Comparison of ENCODE assay signal across 30 mouse cellular contexts in genomic region chr1:192214666-192215065, GRCm38 (mm10). TPM values are rescaled to one million over a fixed set of nuclear protein-coding genes. Genes with fewer than 3 reads are reported as not detected.
"Had no signal": no experiment of that assay in that cellular context is flagged by ENCODE, and none has a peak within 500 bp of the region (broad histone marks: within the 10 kb centered on the region; RNA-seq: fewer than 3 reads in every experiment).

No protein-coding gene starts in this region.

- H3K9ac ChIP-seq: embryonic facial prominence, embryonic 12.5 days; embryonic facial prominence, embryonic 13.5 days; embryonic facial prominence, embryonic 15.5 days; forebrain, embryonic 12.5 days; forebrain, embryonic 13.5 days; forebrain, embryonic 15.5 days; forebrain, postnatal 0 days had no signal

- H3K4me2 ChIP-seq: embryonic facial prominence, embryonic 12.5 days; embryonic facial prominence, embryonic 13.5 days; embryonic facial prominence, embryonic 15.5 days; forebrain, embryonic 12.5 days; forebrain, embryonic 13.5 days; forebrain, embryonic 15.5 days had no signal

- ATAC-seq: forebrain, embryonic 13.5 days; forebrain, embryonic 14.5 days; forebrain, embryonic 15.5 days; forebrain, embryonic 16.5 days; forebrain, postnatal 0 days had no signal

- H3K36me3 ChIP-seq: embryonic facial prominence, embryonic 10.5 days; embryonic facial prominence, embryonic 12.5 days; embryonic facial prominence, embryonic 13.5 days; embryonic facial prominence, embryonic 15.5 days; forebrain, embryonic 10.5 days; forebrain, embryonic 12.5 days; forebrain, embryonic 15.5 days; heart, embryonic 10.5 days had no signal

- H3K27me3 ChIP-seq: embryonic facial prominence, embryonic 12.5 days; embryonic facial prominence, embryonic 13.5 days; embryonic facial prominence, embryonic 15.5 days; forebrain, embryonic 12.5 days; forebrain, embryonic 13.5 days; forebrain, embryonic 15.5 days had no signal

- H3K4me3 ChIP-seq: embryonic facial prominence, embryonic 10.5 days; embryonic facial prominence, embryonic 12.5 days; embryonic facial prominence, embryonic 13.5 days; embryonic facial prominence, embryonic 15.5 days; erythroblast, embryonic 14.5 days; forebrain, embryonic 10.5 days; forebrain, embryonic 12.5 days; forebrain, embryonic 13.5 days; forebrain, embryonic 15.5 days; gastrocnemius, adult 2 months; heart, adult 2 months; heart, embryonic 10.5 days had no signal

- DNase-seq: cerebellum, adult 8-10 months; cerebellum, adult 9-10 months; cerebellum, adult 9-11 months; cerebellum, postnatal 10 days; cerebellum, postnatal 14 days; cerebellum, postnatal 25 days; cerebellum, postnatal 36 days; embryo, embryonic 11 days; forebrain, postnatal 0 days; gastrocnemius, adult 2 months; gastrocnemius, postnatal 10 days; gastrocnemius, postnatal 14 days; gastrocnemius, postnatal 25 days; gastrocnemius, postnatal 36 days; heart, adult 18-20 months; heart, adult 2 months had no signal

- H3K27ac ChIP-seq: embryonic facial prominence, embryonic 10.5 days; embryonic facial prominence, embryonic 12.5 days; embryonic facial prominence, embryonic 13.5 days; embryonic facial prominence, embryonic 15.5 days; forebrain, embryonic 10.5 days; forebrain, embryonic 12.5 days; forebrain, embryonic 13.5 days; forebrain, embryonic 15.5 days; gastrocnemius, adult 2 months; heart, adult 2 months; heart, embryonic 10.5 days had no signal

- H3K4me1 ChIP-seq: embryonic facial prominence, embryonic 10.5 days; embryonic facial prominence, embryonic 12.5 days; embryonic facial prominence, embryonic 13.5 days; embryonic facial prominence, embryonic 15.5 days; forebrain, embryonic 10.5 days; forebrain, embryonic 12.5 days; forebrain, embryonic 13.5 days; forebrain, embryonic 15.5 days; heart, embryonic 10.5 days had no signal

- H3K9me3 ChIP-seq: embryonic facial prominence, embryonic 10.5 days; embryonic facial prominence, embryonic 12.5 days; embryonic facial prominence, embryonic 13.5 days; forebrain, embryonic 10.5 days; forebrain, embryonic 12.5 days; forebrain, embryonic 13.5 days; forebrain, embryonic 15.5 days; heart, embryonic 10.5 days had no signal

RNA-seq across cellular contexts. Expression of gene Kcnh1, which starts 24.1 kb away (rescaled TPM):
- total RNA-seq: common myeloid progenitor, adult 5-6 weeks; gastrocnemius, adult 2 months; gastrocnemius, postnatal 36 days; granulocyte monocyte progenitor cell, adult 5-6 weeks had no signal
- polyA plus RNA-seq: erythroblast, embryonic 14.5 days had no signal
